Mouse (Mus musculus): ENCODE measurements around the gene Slc35c1. TPM values are rescaled to one million over a fixed set of nuclear protein-coding genes. Genes with fewer than 3 reads are reported as not detected.
A peak's percentile ranks its signal among the peaks of the same experiment; 100 is the strongest.

The Slc35c1 gene
- total and polyA plus RNA-seq, 2 experiments from 2014 or later, result 12.7 to 16.4 TPM

DNA sequence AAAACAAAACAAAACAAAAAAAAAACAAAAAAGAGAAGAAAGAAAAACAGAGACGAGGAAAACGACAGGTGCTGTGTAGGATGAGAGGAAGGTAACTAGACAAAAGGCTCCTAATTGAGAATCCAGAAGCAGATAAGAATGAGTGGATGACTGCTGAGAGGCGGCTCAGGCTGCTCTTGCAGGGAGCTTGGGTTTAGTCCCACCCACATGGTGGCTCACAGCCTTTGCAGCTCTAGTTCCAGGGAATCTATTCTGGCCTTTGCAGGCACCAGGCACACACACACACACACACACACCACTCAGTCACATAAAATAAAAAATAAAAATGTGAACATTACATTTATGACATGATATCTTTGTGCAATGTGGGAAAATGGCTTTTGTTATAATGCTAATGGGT lies 21.8 kb downstream of the Slc35c1 start:
- H3K27ac ChIP-seq, result no peak overlapping the region
- TF ChIP-seq CTCF (IDR thresholded peaks at IDR 0.05; ENCODE audit: low read depth), result no peak
- H3K36me3 ChIP-seq (ENCODE audit: insufficient read depth, low read length), result no peaks in the 10 kb centered on the region
- no peak overlapping the region for H3K4me3 ChIP-seq (ENCODE audit: low read length)
- H3K9ac ChIP-seq (replicated peaks; ENCODE audit: low read length), result no peak overlapping the region
- no peak overlapping the region for H3K4me2 ChIP-seq (ENCODE audit: low read depth, low read length)
- no peak for DNase-seq (ENCODE audit: low spot score)
- H3K4me1 ChIP-seq (ENCODE audit: insufficient read depth, low read length), result peaks cover 7% of the 10 kb centered on the region; the same call in 1 of the 2 replicates
- 65% methylated on average over 3 of the region's 3 CpGs for WGBS
- H3K9me3 ChIP-seq (ENCODE audit: low read length), result no peaks in the 10 kb centered on the region
- no peaks in the 10 kb centered on the region for H3K27me3 ChIP-seq (ENCODE audit: insufficient read depth, low read length)
- ATAC-seq, result no peak

DNA sequence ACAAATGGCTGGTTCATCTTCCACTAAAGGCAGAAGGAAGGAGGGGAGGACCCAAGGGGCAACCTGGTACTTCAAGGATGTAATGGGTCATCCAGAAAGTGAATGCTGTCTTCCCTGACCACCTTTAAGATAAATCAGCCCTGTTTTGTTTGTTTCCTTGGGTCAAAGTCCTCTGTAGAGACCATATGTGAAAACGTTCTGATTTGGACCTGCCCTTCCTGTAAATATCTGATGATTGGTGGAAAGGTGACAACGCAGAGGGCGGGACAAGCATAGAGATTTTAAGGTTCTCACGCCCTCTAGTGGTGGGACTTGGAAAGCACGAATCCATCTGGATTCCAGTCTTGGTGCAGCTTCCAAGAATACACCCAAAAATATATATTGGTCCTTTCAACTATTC lies 22.5 kb downstream of the Slc35c1 start:
- no peak overlapping the region for H3K9ac ChIP-seq (replicated peaks; ENCODE audit: low read length)
- no peaks in the 10 kb centered on the region for H3K36me3 ChIP-seq (ENCODE audit: insufficient read depth, low read length)
- no peaks in the 10 kb centered on the region for H3K9me3 ChIP-seq (ENCODE audit: low read length)
- WGBS, result 2% methylated on average over 5 of the region's 5 CpGs
- H3K4me1 ChIP-seq (ENCODE audit: insufficient read depth, low read length), result peaks cover 7% of the 10 kb centered on the region; the same call in 1 of the 2 replicates
- H3K4me3 ChIP-seq (ENCODE audit: low read length), result no peak overlapping the region
- ATAC-seq, result no peak
- H3K27me3 ChIP-seq (ENCODE audit: insufficient read depth, low read length), result no peaks in the 10 kb centered on the region
- TF ChIP-seq CTCF (IDR thresholded peaks at IDR 0.05; ENCODE audit: low read depth), result peak; percentile 90
- H3K4me2 ChIP-seq (ENCODE audit: low read depth, low read length), result peak overlapping the region; percentile 42
- peak; percentile 94 for DNase-seq (ENCODE audit: low spot score)
- no peak overlapping the region for H3K27ac ChIP-seq

DNA sequence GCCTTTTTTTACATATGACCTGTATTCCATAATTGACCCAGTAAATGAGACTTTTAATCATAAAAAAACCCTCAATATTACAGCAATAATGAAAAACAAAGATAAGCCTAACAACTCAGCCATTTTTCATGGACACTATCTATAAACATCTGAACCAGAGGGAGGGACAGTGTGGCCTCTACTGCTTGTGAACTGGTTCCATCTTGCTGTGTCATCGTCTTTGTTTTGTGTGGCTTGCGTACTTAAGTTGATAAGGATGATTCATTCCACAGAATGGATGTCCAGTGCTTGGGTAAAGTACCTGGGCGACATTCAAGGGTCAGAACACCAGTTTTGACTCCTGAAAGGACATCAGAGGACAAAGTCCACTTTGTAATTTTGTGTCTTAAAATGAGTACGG lies 23.0 kb downstream of the Slc35c1 start:
- H3K4me3 ChIP-seq (ENCODE audit: low read length), result no peak overlapping the region
- H3K9ac ChIP-seq (replicated peaks; ENCODE audit: low read length), result no peak overlapping the region
- peaks cover 7% of the 10 kb centered on the region; the same call in 1 of the 2 replicates for H3K4me1 ChIP-seq (ENCODE audit: insufficient read depth, low read length)
- no peak for TF ChIP-seq CTCF (IDR thresholded peaks at IDR 0.05; ENCODE audit: low read depth)
- H3K27me3 ChIP-seq (ENCODE audit: insufficient read depth, low read length), result no peaks in the 10 kb centered on the region
- ATAC-seq (no peak), DNase-seq (ENCODE audit: low spot score) (no peak)
- H3K9me3 ChIP-seq (ENCODE audit: low read length), result no peaks in the 10 kb centered on the region
- no peak overlapping the region for H3K27ac ChIP-seq
- H3K4me2 ChIP-seq (ENCODE audit: low read depth, low read length), result no peak overlapping the region
- WGBS, result 78% methylated on average over 4 of the region's 4 CpGs
- no peaks in the 10 kb centered on the region for H3K36me3 ChIP-seq (ENCODE audit: insufficient read depth, low read length)

DNA sequence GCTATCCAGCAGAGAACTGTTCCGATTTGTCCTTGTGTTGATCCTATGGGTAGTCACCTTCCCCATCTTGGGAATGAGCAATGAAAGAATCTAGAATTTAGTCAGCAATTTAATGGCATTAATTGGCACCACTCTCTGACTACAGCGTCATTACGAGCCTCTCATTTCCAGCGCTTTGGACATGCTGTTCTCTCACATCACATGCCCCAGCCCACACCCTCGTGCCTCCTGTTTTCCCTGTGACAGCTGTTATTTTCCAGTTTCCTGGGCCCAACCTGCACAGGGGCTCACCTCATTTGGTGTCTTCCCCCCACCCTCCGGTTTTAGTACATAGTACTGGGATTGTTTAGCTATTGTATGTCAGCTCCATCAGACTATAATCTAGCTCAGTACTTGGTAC lies 25.3 kb downstream of the Slc35c1 start:
- TF ChIP-seq CTCF (IDR thresholded peaks at IDR 0.05; ENCODE audit: low read depth), result no peak
- H3K4me3 ChIP-seq (ENCODE audit: low read length), result no peak overlapping the region

DNA sequence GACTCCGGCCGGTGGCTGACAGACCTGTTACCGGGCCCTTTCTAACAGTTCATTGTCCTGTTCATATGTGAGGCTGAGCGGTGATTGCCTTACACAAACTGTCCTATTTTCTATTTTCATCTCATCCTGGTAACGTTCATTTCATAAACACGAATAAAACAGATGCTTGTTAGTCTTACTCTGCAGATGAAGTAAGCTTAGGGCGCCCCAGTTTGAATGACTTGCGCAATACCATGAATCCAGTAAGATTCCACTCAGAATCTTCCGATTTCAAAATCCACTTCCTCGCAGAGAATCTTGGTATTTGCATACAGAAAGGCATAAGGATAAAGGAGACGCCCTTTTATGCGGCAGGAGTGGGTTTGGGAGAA lies 26.0 kb downstream of the Slc35c1 start:
- 4% methylated on average over 12 of the region's 12 CpGs for WGBS
- TF ChIP-seq CTCF (IDR thresholded peaks at IDR 0.05; ENCODE audit: low read depth), result no peak
- ATAC-seq, result no peak; the same call in 1 of the 2 replicates
- Histone ChIP-seq H3K27ac (peak overlapping the region; percentile 78), H3K9me3 (ENCODE audit: low read length) (no peaks in the 10 kb centered on the region), H3K4me3 (ENCODE audit: low read length) (peak overlapping the region; percentile 97), H3K27me3 (ENCODE audit: insufficient read depth, low read length) (no peaks in the 10 kb centered on the region), H3K4me1 (ENCODE audit: insufficient read depth, low read length) (peaks cover 25% of the 10 kb centered on the region), H3K9ac (replicated peaks; ENCODE audit: low read length) (peak overlapping the region; percentile 37; the same call in 1 of the 2 replicates), H3K4me2 (ENCODE audit: low read depth, low read length) (peak overlapping the region; percentile 95), H3K36me3 (ENCODE audit: insufficient read depth, low read length) (no peaks in the 10 kb centered on the region)
- DNase-seq (ENCODE audit: low spot score), result no peak

More for the DNA sequence above, 25.3 kb downstream of the Slc35c1 start:
- H3K27ac ChIP-seq, result peak overlapping the region; percentile 78
- H3K36me3 ChIP-seq (ENCODE audit: insufficient read depth, low read length), result no peaks in the 10 kb centered on the region
- H3K4me1 ChIP-seq (ENCODE audit: insufficient read depth, low read length), result peaks cover 25% of the 10 kb centered on the region
- H3K9me3 ChIP-seq (ENCODE audit: low read length), result no peaks in the 10 kb centered on the region
- ATAC-seq (no peak), DNase-seq (ENCODE audit: low spot score) (no peak)
- 43% methylated on average over 6 of the region's 6 CpGs for WGBS
- no peaks in the 10 kb centered on the region for H3K27me3 ChIP-seq (ENCODE audit: insufficient read depth, low read length)
- peak overlapping the region; percentile 95 for H3K4me2 ChIP-seq (ENCODE audit: low read depth, low read length)
- H3K9ac ChIP-seq (replicated peaks; ENCODE audit: low read length), result peak overlapping the region; percentile 37; the same call in 1 of the 2 replicates

DNA sequence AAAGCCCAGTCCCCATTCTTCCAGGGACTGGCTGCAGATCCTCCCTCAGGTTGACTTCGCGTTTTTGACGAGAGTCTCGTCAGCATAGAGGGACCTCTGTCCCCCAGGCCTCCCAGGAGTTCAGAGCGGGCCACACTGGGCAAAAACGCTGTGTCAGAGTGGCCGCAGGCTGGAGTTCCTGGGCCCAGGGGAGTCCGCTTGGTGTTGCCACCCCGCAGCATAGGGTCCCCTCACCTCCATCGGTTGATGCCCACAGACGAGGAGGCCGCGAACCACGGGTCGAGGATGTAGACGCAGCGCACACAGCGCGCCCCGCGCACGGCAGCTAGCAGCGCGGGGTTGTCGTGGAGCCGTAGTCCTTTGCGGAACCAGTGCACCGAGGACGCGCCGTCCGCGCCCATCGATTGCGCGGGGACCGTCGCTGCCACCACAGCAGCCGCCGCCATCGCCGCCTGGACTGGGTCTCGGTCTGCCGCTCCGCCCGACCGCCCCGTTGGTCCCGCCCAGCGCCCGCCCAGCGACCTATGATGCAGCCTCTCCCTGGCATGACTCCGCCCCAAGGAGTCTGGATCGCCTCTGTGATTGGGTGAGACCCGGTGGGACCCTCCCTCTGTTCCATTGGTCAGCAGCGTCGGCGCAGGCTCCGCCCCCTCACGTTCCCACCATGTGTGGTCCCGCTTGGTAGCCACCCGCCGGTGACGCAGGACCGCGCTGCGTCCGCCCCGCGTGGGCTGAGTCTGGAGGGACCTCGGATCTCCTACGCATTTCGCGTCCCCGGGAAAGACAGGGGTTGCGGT lies 26.6 kb downstream of the Slc35c1 start, which contains the start of gene Cry2:
Cry2 (minus strand) TSS at position 466 of the 797 bp plus-strand sequence.
- peak; percentile 99 for DNase-seq (ENCODE audit: low spot score)
- under 1% methylated on average over 65 of the region's 76 CpGs for WGBS
- H3K4me1 ChIP-seq (ENCODE audit: insufficient read depth, low read length), result peaks cover 25% of the 10 kb centered on the region

More for the DNA sequence above, 26.6 kb downstream of the Slc35c1 start, which contains the start of gene Cry2:
- peak within 1 kb of the TSS; percentile 90 for H3K27ac ChIP-seq
- TF ChIP-seq CTCF (IDR thresholded peaks at IDR 0.05; ENCODE audit: low read depth), result no peak
- H3K9me3 ChIP-seq (ENCODE audit: low read length), result no peaks in the 10 kb centered on the region
- no peaks in the 10 kb centered on the region for H3K36me3 ChIP-seq (ENCODE audit: insufficient read depth, low read length)
- peak within 1 kb of the TSS; percentile 90 for H3K9ac ChIP-seq (replicated peaks; ENCODE audit: low read length)
- H3K4me3 ChIP-seq (ENCODE audit: low read length), result peak within 1 kb of the TSS; percentile 97
- peak within 1 kb of the TSS; percentile 95 for H3K4me2 ChIP-seq (ENCODE audit: low read depth, low read length)
- H3K27me3 ChIP-seq (ENCODE audit: insufficient read depth, low read length), result no peaks in the 10 kb centered on the region
- ATAC-seq, result peak; percentile 98
